Mouse (Mus musculus) thymus, adult 2 months (tissue): ENCODE measurements at regions not wholly inside any gene's neighbourhood (a gene's known extent, or its start where the extent isn't known, plus 50 kb on each side); places are given as distances from the start of the nearest gene placed in this dataset.

Experiments
- CTCF ChIP-seq: fragments of 200-500 bp; IDR thresholded peaks from 2 replicates; pipeline ENCODE4 v1.5.1; 2012; ENCODE audit warnings: mild to moderate bottlenecking, control low read depth, low read length, moderate library complexity, borderline replicate concordance; ENCODE audit not compliant: control insufficient read depth, poor library complexity, insufficient read depth; ENCODE audit errors: extremely low read depth
- POLR2A ChIP-seq: fragments of 200-500 bp; IDR thresholded peaks from 2 replicates; pipeline ENCODE4 v1.6.1; 2012; ENCODE audit warnings: mild to moderate bottlenecking, low read length, control low read depth, moderate library complexity; ENCODE audit not compliant: control insufficient read depth, poor library complexity, insufficient read depth; ENCODE audit errors: extremely low read depth

- TF ChIP-seq CTCF (no peak), POLR2A (no peak)
Measured at GRCm38 (mm10) chr15:36715745-36716685, 291.6 kb downstream of the Zfp706 start.
